Mouse (Mus musculus) CD4-positive, CD25-positive, alpha-beta regulatory T cell, adult 2 months (primary cell): ENCODE measurements at regions not wholly inside any gene's neighbourhood (a gene's known extent, or its start where the extent isn't known, plus 50 kb on each side); places are given as distances from the start of the nearest gene placed in this dataset.

Source experiments
- DNase-seq: peaks from one replicate; pipeline ENCODE4 v3.0.0-alpha.2; 2012; ENCODE audit warnings: low read depth, low spot score

DNA sequence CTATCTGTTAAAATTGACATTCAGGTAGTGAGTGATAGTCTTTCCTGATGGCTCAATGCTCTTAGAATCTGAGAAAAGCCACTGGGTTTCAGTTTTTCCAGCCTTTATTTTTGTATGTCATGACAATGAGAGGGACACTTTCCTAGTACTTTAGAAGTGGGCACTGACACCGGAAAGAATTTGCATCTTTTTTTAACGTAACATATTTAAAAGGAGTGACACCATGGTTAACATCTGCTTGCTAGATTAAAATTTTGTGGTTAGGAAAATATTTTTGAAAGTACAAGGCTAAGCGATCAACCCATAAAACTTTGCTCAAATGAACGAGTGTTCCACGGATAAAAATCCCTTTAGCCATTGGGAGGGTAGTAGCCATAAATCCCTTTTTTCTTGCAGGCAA, 174.7 kb downstream of the 1700129C05Rik start:
- DNase-seq: no peak

DNA sequence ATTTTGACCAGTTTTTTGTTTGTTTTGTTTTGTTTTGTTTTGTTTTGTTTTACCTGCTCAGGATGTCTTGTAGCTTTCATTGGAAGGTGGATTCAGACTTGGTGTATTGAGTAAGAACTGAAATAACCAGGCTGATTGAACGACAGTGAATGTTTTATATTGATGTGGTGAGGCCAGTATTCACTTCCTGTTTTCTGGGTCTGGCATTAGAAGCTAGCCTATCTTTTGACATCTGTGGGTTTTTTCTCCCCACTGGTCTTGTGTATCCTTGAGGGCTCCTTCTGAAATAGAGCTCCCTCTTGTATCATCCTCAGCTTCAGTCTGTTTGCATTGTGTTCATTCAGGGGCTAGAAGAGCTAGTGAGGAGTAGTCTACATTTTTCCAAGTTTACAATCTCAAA, 175.5 kb downstream of the 1700129C05Rik start:
- no peak for DNase-seq

DNA sequence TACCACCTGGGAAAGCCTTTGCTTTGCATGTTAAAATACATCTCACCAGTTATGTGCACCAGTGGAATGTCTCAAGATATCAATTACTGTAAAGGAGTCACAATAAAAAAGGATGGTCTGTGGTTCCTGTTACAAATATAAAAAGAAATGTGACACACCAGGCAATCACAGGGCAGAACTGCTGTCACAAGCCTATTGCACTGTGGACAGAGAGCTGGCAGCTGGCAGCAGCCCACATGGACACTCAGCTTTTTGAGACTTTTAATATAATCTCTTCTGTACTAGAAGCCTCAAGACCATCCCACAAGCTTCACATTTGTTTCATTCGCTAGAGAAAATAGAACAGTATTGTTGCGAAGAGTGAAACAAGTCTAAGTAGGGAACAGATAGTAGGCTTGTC, 197.7 kb downstream of the 1700129C05Rik start:
- DNase-seq: no peak

DNA sequence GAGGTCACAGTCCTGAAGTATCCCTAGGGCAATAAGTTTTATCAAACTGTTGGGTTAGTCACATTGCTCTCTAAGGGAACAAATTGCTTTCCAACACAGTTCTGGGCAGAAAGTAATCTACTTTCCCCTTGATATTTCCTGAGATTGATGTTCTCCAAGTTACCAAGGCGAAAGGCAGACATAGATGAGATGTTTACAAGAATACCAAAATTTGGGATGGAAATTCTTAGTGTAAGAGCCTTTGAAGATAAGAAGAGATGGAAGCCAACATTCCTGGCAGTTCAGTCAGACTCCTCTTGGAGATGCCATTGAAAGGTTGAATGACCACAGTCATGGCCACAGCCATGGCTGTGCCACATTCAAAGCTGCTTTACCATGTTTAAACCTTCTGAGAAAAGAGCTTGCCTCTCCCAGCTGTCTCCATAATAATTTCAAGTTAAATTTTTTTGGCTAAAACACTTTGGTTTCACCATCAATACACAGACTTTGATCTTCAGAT, 199.4 kb downstream of the 1700129C05Rik start:
- DNase-seq: no peak

DNA sequence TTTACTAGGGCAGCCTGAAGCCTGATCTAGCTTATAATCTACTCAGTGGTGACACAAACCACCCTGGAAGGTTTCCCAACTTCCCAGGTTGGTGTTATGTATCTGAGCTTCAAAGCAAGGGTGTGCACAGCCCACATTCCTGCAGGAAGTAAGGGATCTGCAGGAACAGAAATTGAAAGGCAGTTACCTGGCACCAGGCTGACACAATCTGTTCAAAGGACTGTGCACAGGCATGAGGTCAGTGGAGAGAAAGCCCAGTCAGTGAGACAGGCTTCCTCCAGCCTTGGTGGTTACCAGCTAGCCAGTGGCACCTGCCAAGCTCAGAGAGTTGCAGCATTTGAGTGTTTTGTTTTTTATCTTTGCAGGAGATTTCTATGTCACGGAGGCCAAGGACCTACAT, 203.6 kb downstream of the 1700129C05Rik start:
- no peak for DNase-seq

DNA sequence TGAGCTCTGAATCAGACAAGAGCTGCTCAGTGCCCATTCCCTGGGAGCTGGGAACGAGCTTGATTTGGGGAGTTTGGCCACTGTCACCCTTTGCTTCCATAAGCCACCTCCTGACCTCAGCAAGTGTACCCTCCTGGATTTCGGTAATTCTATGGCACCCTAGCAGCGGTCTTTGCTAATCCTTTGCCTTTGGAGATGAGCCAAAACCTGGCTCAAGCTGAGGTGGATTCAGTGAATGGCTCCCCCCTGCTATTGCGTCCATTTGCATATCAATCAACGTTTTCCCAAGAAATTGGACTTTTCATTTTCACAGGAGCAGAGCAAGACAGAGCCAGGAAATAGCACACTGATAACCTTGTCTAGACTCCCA, 204.1 kb downstream of the 1700129C05Rik start:
- no peak for DNase-seq

DNA sequence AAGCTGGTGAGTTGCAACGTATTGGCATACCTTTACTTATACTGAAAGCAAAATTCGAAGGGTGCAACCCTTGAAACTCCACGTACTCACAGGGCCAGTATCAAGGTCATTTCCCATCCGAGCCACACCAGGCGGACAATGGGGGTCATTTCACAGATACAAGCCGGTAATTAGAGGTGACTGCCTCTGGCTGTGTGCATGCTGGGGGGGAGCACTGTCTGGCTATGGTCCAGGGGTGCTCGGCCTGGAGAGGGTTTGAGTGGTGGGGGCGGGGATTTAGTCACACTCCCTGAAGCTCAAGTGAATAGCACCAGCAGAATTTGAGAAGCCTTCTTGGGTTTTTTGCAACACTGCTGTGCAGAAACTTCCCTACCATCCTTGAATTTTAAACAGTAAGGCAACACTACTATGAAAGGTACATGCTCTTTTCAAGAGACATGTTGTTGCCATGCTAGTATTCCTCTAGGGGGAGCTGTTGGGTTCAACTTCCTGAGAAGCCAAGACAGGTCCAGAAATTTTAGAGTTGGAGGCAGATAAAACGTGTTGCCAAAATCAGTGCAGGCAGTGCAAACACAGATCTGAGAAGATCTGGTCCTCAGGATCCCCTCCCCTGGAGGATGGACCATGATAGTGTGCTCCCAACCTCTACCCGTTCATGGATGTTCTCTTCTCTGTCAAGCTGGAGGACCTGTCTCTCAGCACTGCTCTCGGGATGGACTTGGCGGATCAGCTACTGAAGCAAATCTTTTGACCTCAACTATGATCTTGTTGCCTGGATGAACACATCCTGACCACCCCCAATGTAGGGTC, 204.7 kb downstream of the 1700129C05Rik start:
- peak; percentile 7 for DNase-seq

DNA sequence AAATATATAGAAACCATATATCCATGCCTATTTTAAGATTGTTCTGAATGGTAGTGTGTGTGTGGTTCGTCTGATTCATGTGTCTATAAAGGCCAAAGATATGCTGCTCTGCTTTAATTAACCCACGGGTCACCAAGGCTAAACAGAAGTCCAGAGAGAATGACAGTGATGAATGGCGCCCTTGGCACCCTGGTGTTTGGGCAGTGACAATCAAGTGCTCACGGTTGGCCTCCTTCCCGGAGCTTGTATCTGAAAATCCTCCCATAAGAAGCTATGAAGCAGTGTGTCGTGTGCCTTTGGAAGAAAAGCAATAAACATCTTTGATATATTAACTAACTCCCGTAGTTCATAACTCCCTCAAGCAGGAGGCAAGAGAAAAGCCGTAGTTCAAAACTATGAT, 205.4 kb downstream of the 1700129C05Rik start:
- no peak for DNase-seq

DNA sequence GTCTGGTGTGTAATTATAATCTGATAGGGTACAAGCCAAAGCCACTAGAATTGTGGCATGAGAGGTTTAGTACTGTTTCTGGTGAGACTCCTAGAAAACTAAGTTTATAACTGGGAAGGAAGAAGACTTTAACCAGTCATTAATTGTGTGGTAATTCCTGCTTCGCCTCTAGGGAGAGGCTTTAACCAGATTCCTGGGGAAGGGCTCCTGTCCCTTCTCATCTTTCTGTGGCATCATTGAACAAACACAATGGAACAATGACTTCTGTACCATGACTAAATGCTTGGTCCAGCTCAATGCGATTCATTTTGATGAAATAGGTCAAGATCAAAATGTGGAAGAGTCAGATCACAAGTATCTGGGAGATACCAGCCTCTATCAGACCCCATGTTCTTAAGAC, 206.6 kb downstream of the 1700129C05Rik start:
- no peak for DNase-seq

DNA sequence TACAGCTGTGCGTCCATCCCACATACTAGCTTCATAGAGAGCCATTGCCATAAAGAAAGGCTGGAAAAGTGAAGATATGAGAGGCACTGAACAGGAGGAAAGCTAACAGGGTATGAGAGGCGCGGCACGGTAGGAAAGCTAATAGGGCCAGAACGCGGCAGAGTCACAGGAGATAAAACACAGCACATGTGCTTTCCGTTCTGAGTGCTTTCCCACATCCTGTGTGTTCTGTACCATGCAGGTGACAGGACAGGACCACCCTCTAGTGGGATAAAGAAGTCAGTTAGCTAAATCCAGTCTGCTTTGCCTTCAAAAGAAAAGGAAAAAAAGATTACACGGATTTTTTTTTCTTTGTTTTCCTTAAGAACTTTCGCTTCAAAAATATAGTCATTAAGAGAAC, 224.8 kb downstream of the 1700129C05Rik start:
- no peak for DNase-seq

DNA sequence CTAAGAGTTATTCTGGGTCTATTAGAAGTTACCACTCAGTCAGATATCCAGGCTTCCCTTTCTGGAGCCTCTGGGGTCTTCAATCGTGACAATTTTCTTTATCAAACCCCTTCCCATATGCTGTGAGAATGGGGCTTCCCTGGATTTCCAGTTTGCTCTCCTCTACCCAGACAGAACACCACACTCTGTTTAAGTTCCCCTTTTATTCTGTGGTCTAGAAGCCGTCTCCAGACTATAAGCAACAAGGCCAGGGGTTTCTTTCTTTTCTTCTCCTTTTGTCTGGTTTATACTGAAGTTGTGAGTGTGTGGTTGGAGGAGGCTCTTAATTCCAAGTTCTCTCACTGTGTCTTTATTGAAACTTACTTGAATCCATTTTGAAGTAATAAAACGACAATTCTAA, 225.5 kb downstream of the 1700129C05Rik start:
- DNase-seq: no peak

DNA sequence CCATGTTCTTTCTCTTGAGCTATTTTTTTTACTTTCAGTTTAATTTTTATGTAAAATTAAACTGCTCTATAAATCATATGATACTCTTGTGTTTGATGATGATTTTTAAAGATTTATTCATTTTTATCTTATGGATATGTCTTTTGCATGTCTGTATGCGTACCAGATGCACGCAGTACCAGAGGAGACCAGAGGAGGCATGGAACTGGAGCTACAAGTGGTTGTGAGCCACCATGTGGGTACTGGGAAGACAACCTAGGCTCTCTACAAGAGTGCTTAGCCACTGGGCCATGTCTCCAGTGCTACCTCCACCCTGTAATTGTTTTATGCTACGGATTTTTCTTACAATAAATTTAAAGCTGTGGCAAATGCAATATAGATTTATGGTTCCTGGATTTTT, 227.8 kb downstream of the 1700129C05Rik start:
- no peak for DNase-seq

DNA sequence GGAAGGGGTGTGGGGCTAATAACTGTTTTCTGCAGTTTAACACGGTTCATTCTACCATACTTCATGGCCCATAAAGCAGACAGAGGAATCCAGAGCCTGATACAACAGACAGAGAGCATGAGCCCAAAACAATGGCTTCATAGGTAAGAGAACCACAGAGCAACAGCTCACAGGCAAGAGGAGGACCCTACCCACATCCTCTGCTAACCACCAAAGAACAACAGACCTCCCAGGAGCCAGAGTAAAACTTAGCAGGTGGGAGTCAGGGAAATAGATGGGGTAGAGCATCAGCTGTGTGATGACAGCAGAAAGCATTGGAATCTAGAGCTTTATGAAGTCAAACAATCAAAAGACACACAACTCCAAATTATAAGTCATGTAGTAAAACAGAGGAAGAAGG, 231.8 kb downstream of the 1700129C05Rik start:
- DNase-seq: no peak

DNA sequence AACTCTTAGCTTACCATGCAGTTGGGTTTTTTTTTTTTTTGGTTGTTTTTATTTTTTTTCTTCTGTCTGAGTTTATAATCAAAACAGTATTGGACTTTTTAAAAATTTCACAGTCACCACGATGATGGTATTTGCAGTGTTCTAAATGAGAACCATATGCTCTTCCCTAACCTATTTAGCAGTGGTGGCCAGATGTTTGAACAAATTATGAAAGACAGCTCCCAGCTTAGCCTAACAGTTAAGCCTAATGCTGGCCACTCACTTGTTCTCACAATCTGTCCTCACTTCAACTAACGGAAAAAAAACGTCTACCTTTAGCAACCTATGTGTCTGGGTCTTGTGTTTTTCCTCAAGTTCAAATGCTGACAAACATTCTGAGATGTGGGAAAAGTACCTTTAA, 234.8 kb downstream of the 1700129C05Rik start:
- no peak for DNase-seq

DNA sequence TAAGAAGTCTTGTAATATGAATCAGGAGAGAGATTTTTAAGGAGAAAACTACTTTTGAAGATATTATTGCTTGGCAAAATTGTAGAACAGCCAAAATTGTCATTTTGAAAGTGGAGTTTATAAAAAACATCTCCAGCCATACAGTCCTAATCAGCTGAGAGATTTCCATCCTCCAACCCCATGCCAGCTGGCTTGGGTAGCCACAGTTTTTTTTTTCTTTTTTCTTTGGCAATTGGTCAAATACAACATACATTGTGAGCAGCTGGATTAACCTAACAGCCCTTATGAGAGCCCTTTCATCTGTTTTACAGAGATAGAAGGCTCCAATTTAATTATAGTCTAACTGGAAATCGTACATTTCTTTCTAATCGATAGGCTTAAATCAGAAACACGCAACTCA, 235.3 kb downstream of the 1700129C05Rik start:
- no peak for DNase-seq

DNA sequence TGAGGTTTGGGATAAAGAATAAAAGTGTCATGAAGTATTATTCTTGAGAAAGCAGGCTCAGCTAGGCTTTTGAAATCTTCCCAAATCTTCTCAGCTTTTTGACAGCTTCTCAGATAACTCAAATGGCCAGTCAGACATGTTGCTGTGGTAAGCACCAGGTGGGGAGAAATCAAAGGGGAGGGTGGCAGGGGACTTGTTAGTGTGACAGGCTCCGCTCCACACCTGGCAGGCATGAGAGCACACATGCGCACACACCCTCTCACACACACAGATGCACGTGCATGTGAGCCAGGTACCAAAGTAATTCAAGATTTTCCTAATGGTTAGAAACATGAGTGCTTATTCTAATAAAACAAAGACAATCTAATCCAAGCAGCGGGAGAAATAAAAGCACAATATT, 236.1 kb downstream of the 1700129C05Rik start:
- no peak for DNase-seq

DNA sequence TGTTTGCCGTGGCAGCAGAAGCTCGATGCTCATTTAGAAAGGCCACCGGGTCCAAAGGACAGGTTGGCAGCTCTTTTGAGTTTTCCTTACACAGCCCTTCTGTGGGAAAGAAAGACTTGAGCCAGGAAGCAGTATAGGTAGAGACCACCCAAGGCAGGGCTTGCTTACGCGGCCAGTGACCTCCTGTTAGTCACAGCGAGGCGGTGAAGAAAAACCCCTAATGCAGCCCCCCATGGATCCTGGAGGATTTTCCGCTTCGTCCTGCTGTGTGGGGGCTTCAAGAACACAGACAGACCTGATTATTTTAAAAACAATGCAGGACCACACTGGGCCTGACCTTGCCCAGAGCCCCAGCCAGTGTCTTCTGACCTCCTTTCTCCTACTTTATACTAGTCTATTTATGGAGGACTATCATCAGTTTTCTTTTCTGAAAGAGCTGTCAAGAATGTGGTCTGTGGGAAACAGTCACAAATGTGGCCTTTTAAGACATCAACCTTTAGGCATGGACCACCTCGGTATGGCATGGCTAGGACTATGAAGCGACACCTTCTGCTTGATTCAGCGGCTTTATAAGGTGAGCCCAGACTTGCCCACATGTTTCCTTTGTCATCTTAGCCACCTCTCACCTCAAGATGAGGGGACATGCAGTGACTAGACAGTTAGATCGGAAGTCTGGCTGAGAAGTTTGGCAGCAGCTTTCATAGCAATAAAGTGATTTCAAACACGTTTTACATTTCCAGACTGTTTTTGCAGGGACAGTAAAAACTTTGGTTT, 274.3 kb downstream of the 1700129C05Rik start:
- no peak for DNase-seq

DNA sequence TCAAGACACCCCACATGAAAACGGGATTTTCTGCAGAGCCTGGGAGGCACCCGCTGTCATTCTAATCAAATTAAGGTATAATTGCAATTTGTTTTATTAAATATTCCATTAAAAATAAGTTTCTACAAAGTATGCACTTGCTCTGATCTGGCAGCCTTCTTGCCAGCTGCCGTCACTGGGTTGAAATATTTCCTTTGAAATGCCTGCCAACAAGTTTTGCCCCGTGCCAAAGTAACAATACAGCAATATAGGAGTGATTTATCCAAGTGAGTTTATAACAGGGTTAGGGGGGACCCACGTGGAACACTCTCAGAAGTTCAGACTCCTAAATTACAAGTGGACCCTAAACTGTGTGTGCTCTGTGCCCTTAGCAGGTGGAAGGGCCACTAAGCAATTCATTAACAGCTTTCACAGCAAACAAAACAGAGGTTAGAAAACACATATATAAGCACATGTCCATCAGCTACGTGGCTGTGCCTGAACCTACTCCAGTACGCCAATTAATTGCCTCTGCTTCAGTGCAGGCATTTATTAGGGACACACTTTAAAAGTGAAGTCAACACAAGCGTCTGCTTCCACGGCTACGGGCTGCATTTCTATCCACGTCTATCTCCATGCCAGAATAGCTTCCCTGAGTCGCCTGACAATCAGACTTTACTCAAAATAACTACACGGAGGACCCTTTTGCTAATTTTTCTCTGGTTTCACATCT, 275.1 kb downstream of the 1700129C05Rik start:
- no peak for DNase-seq

DNA sequence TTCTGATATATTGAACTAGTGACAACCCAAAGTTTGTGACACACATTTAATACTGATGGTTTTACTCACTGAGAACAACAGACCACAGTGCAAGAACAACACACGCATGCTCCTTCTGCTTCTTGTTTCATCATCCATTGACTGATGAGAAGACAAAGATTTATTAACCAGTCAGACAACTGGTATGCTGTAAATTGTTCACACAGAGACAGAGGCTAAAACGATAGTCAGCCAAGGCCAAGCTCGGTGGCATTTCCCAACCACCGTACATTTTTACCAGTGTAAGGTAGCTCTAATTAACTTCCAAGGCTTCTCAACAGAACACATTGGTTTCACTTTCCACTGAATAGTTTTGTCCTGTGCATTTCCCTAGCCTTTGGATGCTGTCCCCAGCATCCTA, 287.8 kb downstream of the 1700129C05Rik start:
- DNase-seq: no peak

DNA sequence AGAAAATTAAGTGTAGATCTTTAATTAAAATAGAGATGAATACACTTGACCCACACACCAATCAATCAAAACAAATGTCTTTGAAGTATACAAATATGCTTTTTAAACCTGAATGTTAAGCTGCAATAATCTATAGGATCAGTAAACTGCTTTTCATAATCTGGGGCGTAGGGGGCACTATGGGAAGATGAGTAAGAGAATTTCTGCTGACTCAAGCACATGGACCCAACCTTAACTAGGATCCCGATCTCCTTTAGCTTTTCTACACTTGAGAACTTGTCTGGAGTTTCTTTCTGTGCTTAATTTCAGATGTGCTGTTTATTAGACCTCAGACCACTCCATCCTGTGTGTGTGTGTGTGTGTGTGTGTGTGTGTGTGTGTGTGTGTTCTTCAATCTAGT, 298.1 kb downstream of the 1700129C05Rik start:
- no peak for DNase-seq

DNA sequence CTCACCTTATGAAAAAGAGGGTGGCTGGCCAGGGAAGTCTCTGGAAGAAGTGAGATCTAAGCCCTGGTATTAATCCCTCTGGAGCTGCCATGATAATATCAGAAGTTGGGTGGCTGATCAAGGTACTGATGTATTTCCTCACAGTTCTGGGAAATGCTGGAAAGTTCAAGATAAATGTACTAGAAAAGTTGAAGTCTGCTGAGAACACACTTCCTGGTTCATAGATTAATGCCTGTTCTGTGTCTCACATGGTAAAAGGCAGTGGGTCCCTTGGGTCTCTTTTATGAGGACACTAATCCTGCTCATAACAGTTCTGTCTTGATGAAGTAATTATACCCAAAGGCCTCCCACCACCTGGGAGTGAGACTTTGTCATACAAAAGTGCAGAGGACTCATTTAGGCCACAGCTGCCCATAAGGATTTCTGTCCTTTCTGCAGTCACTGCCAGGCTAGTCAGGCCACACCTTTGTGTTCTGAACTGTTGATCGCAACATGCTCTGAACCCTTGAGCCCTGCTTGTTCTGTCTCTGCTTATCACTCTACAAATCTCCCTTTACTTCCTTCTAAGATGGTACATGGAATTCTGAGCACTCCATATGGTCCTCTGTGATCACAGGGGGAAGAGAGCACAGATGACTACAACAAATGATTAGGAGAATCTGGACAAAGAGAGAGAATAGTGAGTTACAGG, 300.4 kb downstream of the 1700129C05Rik start:
- DNase-seq: no peak

DNA sequence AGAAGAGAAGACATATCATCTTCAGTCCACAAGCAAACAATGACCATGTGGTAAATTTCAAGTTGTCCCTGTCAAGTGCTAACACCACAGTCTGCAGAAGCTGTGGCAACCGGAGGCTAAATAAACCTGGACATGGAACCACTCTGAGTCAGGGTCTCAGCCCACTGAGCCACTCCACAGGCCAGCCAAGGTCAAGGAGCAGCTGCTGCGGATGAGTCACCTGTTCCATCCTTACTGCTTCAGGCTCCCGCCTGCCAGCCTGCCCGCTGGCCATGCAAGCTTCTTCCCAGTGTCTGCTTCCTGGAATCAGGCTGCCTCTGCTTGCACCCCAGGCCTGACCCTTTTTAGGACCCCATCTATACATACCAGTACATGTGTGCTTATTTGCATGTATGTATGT, 319.8 kb downstream of the 1700129C05Rik start:
- no peak for DNase-seq
